Mouse (Mus musculus) adrenal gland, postnatal 25 days (tissue): ENCODE measurements at regions not wholly inside any gene's neighbourhood (a gene's known extent, or its start where the extent isn't known, plus 50 kb on each side); places are given as distances from the start of the nearest gene placed in this dataset.

Source experiments
- DNase-seq: peaks from one replicate; pipeline ENCODE4 v3.0.0; 2021; ENCODE audit warnings: mixed read lengths
- microRNA-seq, 2 experiments: library from miRNA; unstranded; fragments of <30 nt; microRNA quantifications; one replicate each; pipeline ENCODE4 v1.2.0; 2021

DNA sequence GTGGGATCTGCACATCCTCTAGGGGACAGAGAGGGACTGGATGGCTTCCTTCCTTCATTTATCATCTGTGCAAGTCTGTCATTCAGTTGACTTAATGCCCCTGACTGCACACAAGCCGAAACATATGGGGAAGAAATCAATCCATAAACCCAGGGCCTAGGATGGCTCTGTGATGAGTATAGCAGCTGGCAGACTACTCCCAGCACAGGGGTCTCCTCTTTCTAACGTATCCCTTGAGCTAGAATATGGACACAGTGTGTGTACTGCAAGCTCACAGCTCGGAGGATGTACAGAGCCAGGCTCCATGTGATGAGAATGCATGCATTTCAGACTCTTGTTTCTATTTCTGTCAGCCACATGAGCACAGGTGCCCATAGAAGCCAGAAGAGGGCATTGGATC, 180.3 kb downstream of the Parn start:
- DNase-seq = no peak

- DNase-seq = peak; percentile 53
Observed at GRCm38 (mm10) chr16:13486571-13486970, 181.4 kb downstream of the Parn start.

DNA sequence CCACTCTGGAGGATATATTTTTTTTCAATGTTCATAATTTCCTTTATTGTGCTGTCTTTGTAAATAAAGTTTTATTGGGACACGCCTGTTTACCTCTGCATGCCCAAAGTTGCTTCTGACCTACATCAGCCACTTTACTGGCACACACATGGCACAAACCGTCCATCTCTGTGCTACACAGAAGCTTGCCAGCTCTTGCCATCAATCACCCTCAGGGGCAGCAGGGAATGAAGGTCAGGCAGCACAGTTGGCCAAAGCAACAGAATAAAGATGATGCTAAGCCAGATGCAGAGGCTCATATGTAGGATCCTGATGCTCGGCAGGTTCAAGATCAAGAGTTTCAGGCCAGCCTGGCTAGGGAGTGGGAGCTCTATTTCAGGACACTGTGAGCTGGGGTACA, 187.7 kb downstream of the Parn start:
- peak; percentile 61 for DNase-seq

GRCm38 (mm10) chr16:13476653-13477052, 191.3 kb downstream of the Parn start:
- no peak for DNase-seq

DNA sequence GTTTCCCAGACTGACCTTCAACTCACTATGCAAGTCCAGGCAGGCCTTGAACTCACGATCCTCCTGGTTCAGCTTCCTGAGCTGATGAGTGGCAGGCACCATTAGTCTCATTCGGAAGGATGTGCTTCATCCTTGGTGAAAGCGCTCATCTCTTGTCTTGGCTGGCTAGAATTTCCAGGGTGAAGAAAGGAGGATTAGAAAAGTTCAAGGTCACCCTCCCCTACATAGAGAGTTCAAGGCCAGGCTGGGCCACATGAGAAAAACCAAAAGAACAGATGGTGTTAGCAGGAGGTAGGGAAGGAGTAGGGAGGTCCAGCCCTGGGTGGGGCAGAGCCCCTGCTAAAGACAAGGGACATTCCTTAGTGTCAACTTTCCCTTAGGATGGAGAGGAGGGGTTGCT, 193.0 kb downstream of the Parn start:
- no peak for DNase-seq

- no peak for DNase-seq
Observed at GRCm38 (mm10) chr16:13474274-13474673, 193.7 kb downstream of the Parn start.

- DNase-seq = no peak
Observed at GRCm38 (mm10) chr16:13467139-13467538, 200.8 kb downstream of the Parn start.

Small RNAs in the stretch of these regions (microRNA-seq; reads per million reads assigned to microRNA genes)
- gene Mir6365 = 0 reads per million in 2 experiments
